Mouse (Mus musculus) embryonic facial prominence, embryonic 11.5 days (tissue): ENCODE results near the gene Myof. TPM values are rescaled to one million over a fixed set of nuclear protein-coding genes. Genes with fewer than 3 reads are reported as not detected.

Experiments used
- ATAC-seq: fragments of 200-750 bp; cut with Nextera tagmentation; replicated peaks from 2 replicates; pipeline ENCODE4 v1.8.0; 2017; ENCODE audit warnings: low read depth; ENCODE audit not compliant: insufficient number of reproducible peaks, low FRiP score, low TSS enrichment
- DNase-seq: peaks from one replicate; pipeline ENCODE4 v3.0.0-alpha.2; 2015; ENCODE audit warnings: low spot score
- H3K27ac ChIP-seq: fragments of 300-500 bp; sonication (generic); replicated peaks from 2 replicates; pipeline ENCODE4 v1.5.1; 2014; ENCODE audit warnings: mild to moderate bottlenecking, low read depth, low read length, control low read depth
- H3K27me3 ChIP-seq: fragments of 300-500 bp; sonication (generic); 2 replicates; pipeline ENCODE4 v1.6.1; 2014; ENCODE audit warnings: mild to moderate bottlenecking, low read length, moderate library complexity, mixed read lengths; ENCODE audit not compliant: control insufficient read depth, insufficient read depth
- H3K36me3 ChIP-seq: fragments of 300-500 bp; sonication (generic); replicated peaks from 2 replicates; pipeline ENCODE4 v1.6.1; 2014; ENCODE audit warnings: low read depth, mild to moderate bottlenecking, low read length, moderate library complexity, mixed read lengths; ENCODE audit not compliant: control insufficient read depth, insufficient read depth
- H3K4me1 ChIP-seq: fragments of 300-500 bp; sonication (generic); 2 replicates; pipeline ENCODE4 v1.6.1; 2014; ENCODE audit warnings: low read length, mixed read lengths; ENCODE audit not compliant: control insufficient read depth, insufficient read depth
- H3K4me2 ChIP-seq: fragments of 300-500 bp; sonication (generic); 2 replicates; pipeline ENCODE4 v1.6.1; 2014; ENCODE audit warnings: low read depth, mild to moderate bottlenecking, control low read depth, low read length, moderate library complexity
- H3K4me3 ChIP-seq: fragments of 300-500 bp; sonication (generic); 2 replicates; pipeline ENCODE4 v1.5.1; 2014; ENCODE audit warnings: low read depth, low read length, control low read depth
- H3K9ac ChIP-seq: fragments of 300-500 bp; sonication (generic); replicated peaks from 2 replicates; pipeline ENCODE4 v1.6.1; 2014; ENCODE audit warnings: mild to moderate bottlenecking, control low read depth, low read length
- H3K9me3 ChIP-seq: fragments of 300-500 bp; sonication (generic); replicated peaks from 2 replicates; pipeline ENCODE4 v1.6.1; 2016; ENCODE audit warnings: mild to moderate bottlenecking, low read length, inconsistent platforms, mixed read lengths; ENCODE audit not compliant: control insufficient read depth
- WGBS: fragments of 180-500 bp; shearing (Covaris S2); extraction: QIAGEN DNeasy Blood & Tissue Kit; methylation state at CpG from one replicate; pipeline ENCODE4 v1.1.7; 2014; 5-methylcytosine and 5-hydroxymethylcytosine counted together
- polyA plus RNA-seq: library from polyadenylated mRNA; unstranded; fragments of >200 nt; fragmentation: Nextera tagmentation; extraction: Ambion mirVana; gene quantifications from 2 replicates; pipeline ENCODE4 v1.2.1, GENCODE M21; 2014

Gene Myof
- 7.8 and 8.0 TPM in 2 replicates for polyA plus RNA-seq

DNA sequence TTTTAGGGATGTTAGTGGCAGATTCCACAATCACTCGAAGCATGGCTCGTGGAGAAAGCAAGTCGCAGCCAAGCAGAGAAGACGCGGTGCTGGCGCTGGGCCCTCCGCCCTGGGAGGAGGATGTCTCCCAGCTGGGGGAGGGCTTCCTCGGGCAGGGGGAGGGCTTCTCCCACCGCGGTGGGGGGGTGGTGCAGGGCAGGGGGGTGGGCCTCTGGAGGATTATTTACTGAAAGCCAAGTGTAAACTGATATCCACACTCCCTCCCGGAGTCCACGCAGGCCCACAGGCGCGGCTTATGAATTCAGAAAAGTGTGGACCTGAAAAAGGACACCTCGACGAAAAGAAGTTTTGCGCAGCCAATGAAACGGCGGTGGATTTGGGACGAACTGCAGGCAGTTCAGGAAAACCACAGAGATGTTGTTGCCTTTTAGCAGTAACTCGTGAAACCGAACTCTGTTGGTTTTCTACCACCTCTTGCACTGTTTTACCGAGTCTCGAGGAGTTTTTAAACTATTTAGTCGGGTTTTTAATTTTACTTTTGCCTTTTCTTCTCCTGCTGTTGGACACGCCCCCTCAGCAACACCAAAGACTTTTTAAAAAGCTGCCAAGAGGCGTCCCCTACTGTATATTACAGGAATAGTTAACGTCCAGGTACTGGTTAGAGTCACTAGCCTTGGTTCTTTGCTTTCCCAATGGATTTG is at the start of gene Myof:
Gene Myof (minus strand): TSS at position 297 of the 701 bp plus-strand sequence.
- peak; percentile 79 for DNase-seq
- under 1% methylated on average over 28 of the region's 28 CpGs for WGBS
- H3K27me3 ChIP-seq = no peaks in the 10 kb centered on the region

DNA sequence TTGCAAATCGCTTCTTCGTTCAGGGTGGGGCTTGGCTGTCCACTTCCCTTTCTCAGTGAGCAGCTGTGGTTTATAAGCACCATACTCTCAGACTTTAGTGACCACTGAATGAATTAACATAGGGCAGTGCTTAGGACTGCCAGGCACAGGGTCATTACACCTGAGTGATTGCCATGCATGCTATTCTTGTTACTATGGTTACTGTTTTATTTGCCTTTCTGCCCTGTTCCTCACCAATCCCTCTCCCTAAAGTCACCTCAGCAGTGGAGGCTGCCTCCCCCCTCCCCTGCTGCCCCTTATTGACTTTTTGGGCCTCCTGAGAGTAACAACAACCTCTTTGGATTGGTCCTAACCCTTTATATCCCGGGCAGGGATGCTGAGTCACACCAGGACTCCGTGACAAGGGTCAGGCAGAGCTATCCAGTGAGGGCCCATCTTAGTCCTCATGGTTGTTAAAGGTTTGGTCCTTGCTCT is 48.2 kb upstream of the Myof start:
- Histone ChIP-seq H3K9me3 (no peaks in the 10 kb centered on the region), H3K4me3 (no peak overlapping the region), H3K4me2 (no peak overlapping the region), H3K36me3 (no peaks in the 10 kb centered on the region), H3K4me1 (no peaks in the 10 kb centered on the region), H3K27ac (no peak overlapping the region), H3K9ac (no peak overlapping the region), H3K27me3 (peaks cover 9% of the 10 kb centered on the region)
- ATAC-seq (no peak), DNase-seq (no peak)
- 52% methylated on average over 4 of the region's 4 CpGs for WGBS

More for the DNA sequence above, at the start of gene Myof:
- Histone ChIP-seq H3K4me1 (no peaks in the 10 kb centered on the region), H3K4me2 (peak within 1 kb of the TSS; percentile 45), H3K9me3 (no peaks in the 10 kb centered on the region), H3K4me3 (peak within 1 kb of the TSS; percentile 31), H3K9ac (peak within 1 kb of the TSS; percentile 37), H3K36me3 (no peaks in the 10 kb centered on the region), H3K27ac (no peak within 1 kb of the TSS)
- peak; percentile 68; the same call in 1 of the 2 replicates for ATAC-seq

DNA sequence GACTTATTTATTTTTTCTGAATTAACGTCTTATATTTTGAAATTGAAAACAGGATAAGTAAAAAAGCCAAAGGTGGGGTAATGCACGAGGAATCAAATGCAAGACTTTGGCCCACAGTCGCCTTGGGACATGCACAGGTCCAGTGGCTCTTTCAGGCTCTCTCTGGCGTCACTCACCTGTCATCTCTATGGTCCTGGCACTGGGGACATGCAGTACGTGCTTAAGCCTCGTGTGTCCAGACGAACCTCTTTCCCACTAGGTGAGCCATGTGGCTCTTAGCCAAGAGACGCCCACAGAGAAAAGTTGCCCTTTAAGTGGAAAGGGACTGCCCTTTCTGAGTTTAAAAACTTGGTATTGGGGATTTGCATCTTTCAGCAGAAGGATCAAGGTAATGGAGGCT is 46.0 kb upstream of the Myof start:
- ATAC-seq = no peak
- H3K9ac ChIP-seq = no peak overlapping the region

DNA sequence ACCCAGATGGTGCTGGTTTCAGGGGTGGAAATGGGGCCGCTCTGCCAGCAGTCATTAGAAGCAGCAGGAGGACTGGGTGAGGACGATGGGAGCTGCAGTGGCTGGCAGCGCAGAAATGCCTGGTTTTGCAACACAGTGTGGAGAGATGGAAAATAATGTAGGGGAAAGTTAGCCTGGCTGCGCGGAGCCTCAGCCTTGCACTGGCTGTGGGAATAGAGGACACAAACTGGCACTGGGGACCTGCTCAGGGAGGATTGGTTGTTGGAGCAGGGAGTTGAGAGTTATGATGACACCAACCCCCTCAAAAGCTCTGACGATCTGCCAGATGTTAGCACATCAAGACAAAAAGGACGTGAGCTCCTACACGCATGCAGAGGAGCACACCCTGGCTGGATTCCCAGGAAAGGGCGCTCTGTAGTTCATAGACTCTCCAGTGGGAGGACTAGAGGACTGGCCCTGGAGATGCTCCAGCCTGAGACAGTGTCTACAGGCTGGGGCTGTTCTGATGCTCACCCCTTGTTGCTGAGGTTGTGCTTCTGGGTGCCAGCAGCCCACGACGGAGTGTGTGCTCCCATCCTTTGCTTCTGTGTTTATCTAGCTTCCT is 43.7 kb upstream of the Myof start:
- H3K4me2 ChIP-seq = no peak overlapping the region
- no peak overlapping the region for H3K4me3 ChIP-seq
- H3K9me3 ChIP-seq = no peaks in the 10 kb centered on the region
- ATAC-seq (no peak; the same call in 1 of the 2 replicates), DNase-seq (peak; percentile 31)
- H3K9ac ChIP-seq = no peak overlapping the region
- no peaks in the 10 kb centered on the region for H3K27me3 ChIP-seq
- 63% methylated on average over 11 of the region's 11 CpGs for WGBS
- H3K36me3 ChIP-seq = no peaks in the 10 kb centered on the region
- H3K4me1 ChIP-seq = no peaks in the 10 kb centered on the region
- no peak overlapping the region for H3K27ac ChIP-seq

More for the DNA sequence above, 46.0 kb upstream of the Myof start:
- H3K9me3 ChIP-seq = no peaks in the 10 kb centered on the region
- H3K27ac ChIP-seq = no peak overlapping the region
- H3K4me3 ChIP-seq = no peak overlapping the region
- WGBS = 79% methylated on average over 8 of the region's 8 CpGs
- H3K27me3 ChIP-seq = no peaks in the 10 kb centered on the region
- H3K36me3 ChIP-seq = no peaks in the 10 kb centered on the region
- H3K4me2 ChIP-seq = no peak overlapping the region
- no peaks in the 10 kb centered on the region for H3K4me1 ChIP-seq
- no peak for DNase-seq

DNA sequence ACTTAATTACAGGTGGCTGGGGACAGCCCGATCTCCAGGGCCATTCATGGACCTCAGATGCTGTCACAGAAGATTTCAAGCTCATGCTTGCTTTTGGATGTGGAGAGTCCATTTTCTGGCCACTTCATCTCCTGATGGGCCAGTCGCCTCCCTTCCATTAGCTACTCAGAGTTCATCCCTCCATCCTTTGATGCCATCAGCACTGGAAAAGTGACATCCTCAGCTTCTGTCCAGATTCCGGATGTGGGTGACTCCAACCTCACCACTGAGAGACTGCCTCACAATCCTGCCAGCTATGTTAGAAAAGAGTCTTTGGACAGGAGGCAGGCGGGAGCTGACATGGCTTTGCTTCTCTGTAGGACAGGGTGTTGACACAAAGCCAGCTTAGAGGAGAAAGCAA is 42.5 kb upstream of the Myof start:
- H3K4me2 ChIP-seq = no peak overlapping the region
- H3K4me3 ChIP-seq = no peak overlapping the region
- no peak overlapping the region for H3K27ac ChIP-seq
- H3K4me1 ChIP-seq = no peaks in the 10 kb centered on the region
- DNase-seq (no peak), ATAC-seq (no peak)
- H3K27me3 ChIP-seq = no peaks in the 10 kb centered on the region
- no peaks in the 10 kb centered on the region for H3K9me3 ChIP-seq
- WGBS = 86% methylated on average over 4 of the region's 4 CpGs
- no peak overlapping the region for H3K9ac ChIP-seq
- no peaks in the 10 kb centered on the region for H3K36me3 ChIP-seq

DNA sequence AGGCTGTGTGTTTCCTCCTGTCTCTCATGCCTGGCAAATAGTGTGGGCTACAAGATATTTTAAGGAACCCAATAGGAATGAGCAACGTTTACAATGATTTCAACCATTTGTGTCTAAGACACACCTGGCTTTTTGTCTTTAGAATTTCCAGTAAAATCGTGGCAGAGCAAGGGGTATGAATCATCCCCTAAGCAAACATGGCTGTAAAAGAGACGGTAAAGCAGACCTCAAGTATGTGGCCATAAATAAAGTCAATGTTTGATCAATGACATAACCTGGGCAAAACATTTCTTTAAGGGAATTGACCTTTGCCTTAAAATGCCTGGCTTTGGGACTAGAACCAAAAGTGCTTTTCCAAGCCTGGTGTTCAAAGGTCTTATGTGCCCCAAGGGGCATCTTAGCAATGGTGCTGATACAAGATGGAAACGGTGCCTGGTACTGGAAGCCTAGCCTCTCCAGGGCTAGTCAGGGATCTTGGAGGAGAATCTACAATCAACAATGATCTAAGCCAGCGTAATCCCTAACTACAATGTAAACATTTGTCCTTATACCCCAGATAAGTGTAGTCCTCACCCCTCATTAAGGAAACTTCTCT is 39.7 kb upstream of the Myof start:
- Histone ChIP-seq H3K9ac (no peak overlapping the region), H3K27me3 (no peaks in the 10 kb centered on the region), H3K4me1 (no peaks in the 10 kb centered on the region), H3K4me3 (no peak overlapping the region), H3K27ac (no peak overlapping the region), H3K9me3 (no peaks in the 10 kb centered on the region), H3K4me2 (no peak overlapping the region), H3K36me3 (no peaks in the 10 kb centered on the region)
- 70% methylated on average over 5 of the region's 5 CpGs for WGBS
- DNase-seq (no peak), ATAC-seq (no peak)

DNA sequence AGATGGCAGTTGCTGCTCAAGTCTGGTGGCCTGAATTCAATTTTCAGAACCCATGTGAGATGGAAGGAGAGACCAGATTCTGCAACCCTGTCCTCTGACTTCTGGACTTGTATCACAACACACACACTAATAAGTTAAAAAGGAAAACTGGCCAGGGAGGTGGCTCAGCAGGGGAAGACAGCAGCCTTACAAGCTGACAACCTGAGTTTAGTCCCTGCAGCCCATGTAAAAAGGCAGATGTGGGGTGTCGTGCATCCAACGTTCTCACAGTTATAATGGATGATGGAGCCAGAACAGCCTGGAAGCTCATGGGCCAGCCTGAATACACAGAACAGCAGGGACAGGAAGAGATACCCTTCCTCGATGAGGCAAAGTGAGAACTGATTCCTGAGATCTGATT is 38.0 kb upstream of the Myof start:
- Histone ChIP-seq H3K4me1 (no peaks in the 10 kb centered on the region), H3K9me3 (no peaks in the 10 kb centered on the region), H3K27ac (no peak overlapping the region), H3K4me3 (no peak overlapping the region), H3K4me2 (no peak overlapping the region), H3K27me3 (no peaks in the 10 kb centered on the region), H3K36me3 (no peaks in the 10 kb centered on the region), H3K9ac (no peak overlapping the region)
- WGBS = 76% methylated on average over 3 of the region's 3 CpGs
- DNase-seq = no peak
- ATAC-seq = no peak
